Mouse (Mus musculus) CH12.LX (cell line): Measurements from ENCODE around the gene Bdh2. TPM values are rescaled to one million over a fixed set of nuclear protein-coding genes. Genes with fewer than 3 reads are reported as not detected.
A peak's percentile ranks its signal among the peaks of the same experiment; 100 is the strongest.

Experiments
- DNase-seq: peaks from one replicate; pipeline ENCODE4 v3.0.0-alpha.2; 2013; ENCODE audit errors: extremely low read depth
- H3K27ac ChIP-seq: 2 replicates; pipeline ENCODE4 v1.5.1; 2012; ENCODE audit warnings: low read depth, mild to moderate bottlenecking, control low read depth, moderate library complexity; ENCODE audit not compliant: insufficient read depth
- H3K27me3 ChIP-seq: replicated peaks from 2 replicates; pipeline ENCODE3; 2012; ENCODE audit warnings: inconsistent platforms
- H3K36me3 ChIP-seq, 2 experiments: replicated peaks in 1 of 2; 2 replicates each; pipeline versions ENCODE3 to v1.6.1; 2012; ENCODE audit warnings: inconsistent platforms in 1 of 2, low read length in 1 of 2, mild to moderate bottlenecking in 1 of 2, mixed read lengths in 1 of 2, moderate library complexity in 1 of 2; ENCODE audit not compliant: control insufficient read depth in 1 of 2, insufficient read depth in 1 of 2
- H3K4me1 ChIP-seq, 2 experiments: 2 replicates each; pipeline ENCODE4 v1.6.1; 2012; ENCODE audit warnings: inconsistent platforms in 1 of 2, moderate library complexity in 1 of 2; ENCODE audit not compliant: insufficient read depth in 2 of 2, control insufficient read depth in 1 of 2
- H3K4me2 ChIP-seq: 2 replicates; pipeline ENCODE4 v1.6.1; 2012; ENCODE audit warnings: low read depth, mild to moderate bottlenecking, control low read depth; ENCODE audit not compliant: poor library complexity, insufficient read depth, severe bottlenecking
- H3K4me3 ChIP-seq, 3 experiments: fragments of 150-350 bp in 1 of 3; sonication (generic) in 1 of 3; replicated peaks in 1 of 3; 2 replicates each; pipeline versions ENCODE3 to v1.5.1; 2011 to 2012; ENCODE audit warnings: low read depth in 2 of 3, low read length in 2 of 3, mild to moderate bottlenecking in 2 of 3, moderate library complexity in 2 of 3, control low read depth in 1 of 3, improper control_type of control experiment in 1 of 3, inconsistent platforms in 1 of 3, mixed read lengths in 1 of 3; ENCODE audit not compliant: poor library complexity in 1 of 3
- H3K79me2 ChIP-seq: replicated peaks from 2 replicates; pipeline ENCODE4 v1.6.1; 2012; ENCODE audit warnings: mild to moderate bottlenecking, moderate library complexity; ENCODE audit not compliant: control insufficient read depth, poor library complexity, insufficient read depth, severe bottlenecking; ENCODE audit errors: extremely low read depth
- H3K9ac ChIP-seq: 2 replicates; pipeline ENCODE4 v1.6.1; 2012; ENCODE audit warnings: low read depth, mild to moderate bottlenecking, control low read depth, moderate library complexity; ENCODE audit not compliant: insufficient read depth
- H3K9me3 ChIP-seq: replicated peaks from 2 replicates; pipeline ENCODE3; 2012; ENCODE audit warnings: low read length, inconsistent platforms, mixed read lengths
- CTCF ChIP-seq, 2 experiments: IDR thresholded peaks in 1 of 2; conservative IDR thresholded peaks in 1 of 2; 2 replicates each; pipeline ENCODE4 v1.5.1; 2011 to 2012; ENCODE audit warnings: low read depth in 2 of 2, low read length in 2 of 2, improper control_type of control experiment in 1 of 2, inconsistent platforms in 1 of 2, mild to moderate bottlenecking in 1 of 2, moderate library complexity in 1 of 2
- E2F4 ChIP-seq: IDR thresholded peaks from 2 replicates; pipeline ENCODE4 v1.6.1; 2011; ENCODE audit warnings: low read depth, low read length, improper control_type of control experiment; ENCODE audit not compliant: insufficient replicate concordance
- EP300 ChIP-seq: IDR thresholded peaks from 2 replicates; pipeline ENCODE4 v1.6.1; 2011; ENCODE audit warnings: low read length, improper control_type of control experiment
- ETS1 ChIP-seq: conservative IDR thresholded peaks from 2 replicates; pipeline ENCODE4 v1.6.1; 2012; ENCODE audit warnings: low read depth, mild to moderate bottlenecking, inconsistent platforms, low read length, improper control_type of control experiment, moderate library complexity
- GABPA ChIP-seq: IDR thresholded peaks from 2 replicates; pipeline ENCODE4 v1.6.1; 2012; ENCODE audit warnings: low read depth, low read length, improper control_type of control experiment, inconsistent platforms; ENCODE audit not compliant: insufficient replicate concordance
- HCFC1 ChIP-seq: IDR thresholded peaks from 2 replicates; pipeline ENCODE4 v1.6.1; 2012; ENCODE audit warnings: low read depth, mild to moderate bottlenecking, inconsistent platforms, low read length, improper control_type of control experiment
- JUN ChIP-seq: IDR thresholded peaks from 2 replicates; pipeline ENCODE4 v1.6.1; 2011; ENCODE audit warnings: low read depth, mild to moderate bottlenecking, low read length, improper control_type of control experiment, moderate library complexity; ENCODE audit not compliant: insufficient read depth
- MAX ChIP-seq: IDR thresholded peaks from 2 replicates; pipeline ENCODE4 v1.6.1; 2011; ENCODE audit warnings: low read length, improper control_type of control experiment
- MAZ ChIP-seq: IDR thresholded peaks from 2 replicates; pipeline ENCODE4 v1.6.1; 2012; ENCODE audit warnings: low read depth, mild to moderate bottlenecking, inconsistent platforms, low read length, improper control_type of control experiment, moderate library complexity
- MXI1 ChIP-seq: IDR thresholded peaks from 2 replicates; pipeline ENCODE4 v1.6.1; 2011; ENCODE audit warnings: mild to moderate bottlenecking, low read depth, low read length, improper control_type of control experiment
- MYC ChIP-seq: IDR thresholded peaks from 2 replicates; pipeline ENCODE4 v1.6.1; 2011; ENCODE audit warnings: low read depth, mild to moderate bottlenecking, improper control_type of control experiment, low read length
- POLR2A ChIP-seq: IDR thresholded peaks from 2 replicates; pipeline ENCODE4 v1.6.1; 2011; ENCODE audit warnings: low read depth, mild to moderate bottlenecking, improper control_type of control experiment, low read length
- POLR2AphosphoS2 ChIP-seq: IDR thresholded peaks from 2 replicates; pipeline ENCODE4 v1.6.1; 2011; ENCODE audit warnings: low read depth, low read length, improper control_type of control experiment
- RAD21 ChIP-seq: IDR thresholded peaks from 2 replicates; pipeline ENCODE4 v1.6.1; 2011; ENCODE audit warnings: low read depth, mild to moderate bottlenecking, low read length, improper control_type of control experiment, moderate library complexity
- RCOR1 ChIP-seq: conservative IDR thresholded peaks from 2 replicates; pipeline ENCODE4 v1.6.1; 2012; ENCODE audit warnings: low read depth, mild to moderate bottlenecking, inconsistent platforms, low read length, improper control_type of control experiment
- SMC3 ChIP-seq: IDR thresholded peaks from 2 replicates; pipeline ENCODE4 v1.6.1; 2011; ENCODE audit warnings: low read depth, low read length, improper control_type of control experiment
- TBP ChIP-seq: conservative IDR thresholded peaks from 2 replicates; pipeline ENCODE4 v1.6.1; 2011; ENCODE audit warnings: low read depth, low read length, improper control_type of control experiment
- UBTF ChIP-seq: IDR thresholded peaks from 2 replicates; pipeline ENCODE4 v1.6.1; 2012; ENCODE audit warnings: low read depth, mild to moderate bottlenecking, inconsistent platforms, low read length, improper control_type of control experiment, moderate library complexity
- USF1 ChIP-seq: IDR thresholded peaks from 2 replicates; pipeline ENCODE4 v1.6.1; 2014; ENCODE audit warnings: low read depth, mild to moderate bottlenecking, inconsistent platforms, low read length, improper control_type of control experiment
- ZKSCAN1 ChIP-seq: IDR thresholded peaks from 2 replicates; pipeline ENCODE4 v1.6.1; 2012; ENCODE audit warnings: low read depth, inconsistent platforms, low read length, improper control_type of control experiment, borderline replicate concordance
- ZMIZ1 ChIP-seq: IDR thresholded peaks from 2 replicates; pipeline ENCODE4 v1.6.1; 2012; ENCODE audit warnings: low read depth, mild to moderate bottlenecking, inconsistent platforms, low read length, improper control_type of control experiment
- ZNF384 ChIP-seq: IDR thresholded peaks from 2 replicates; pipeline ENCODE4 v1.6.1; 2012; ENCODE audit warnings: low read depth, low read length, improper control_type of control experiment, inconsistent platforms
- dilution Hi-C: fragments of 300-500 bp; cut with MboI; formaldehyde crosslinking; loops from 2 replicates; pipeline ENCODE4 v1.14.3; 2020; ENCODE audit warnings: low sequenced_read_pairs; ENCODE audit not compliant: extremely low pct_unique_long_range_greater_than_20kb, extremely low pct_ligation_motif_present
- in situ Hi-C: fragments of 300-500 bp; cut with MboI; formaldehyde crosslinking; loops from 3 replicates; pipeline ENCODE4 v1.14.3; 2019; ENCODE audit warnings: low sequenced_read_pairs, low pct_ligation_motif_present, low pct_unique_long_range_greater_than_20kb, mixed read lengths
- polyA plus RNA-seq: library from polyadenylated mRNA; unstranded; fragments of >175 nt; gene quantifications from 2 replicates; pipeline ENCODE4 v1.2.1, GENCODE M21; 2012; ENCODE audit warnings: low read depth; ENCODE audit not compliant: insufficient read length
- total RNA-seq, 2 experiments: library from RNA; depleted of rRNA; stranded (reverse); fragments of 300-350 nt in 1 of 2; fragments of >200 nt in 1 of 2; gene quantifications; 2 replicates each; pipeline ENCODE4 v1.2.3; 2012 to 2014

Bdh2 gene
- total and polyA plus RNA-seq, 3 experiments = 1.2 to 2.3 (median 2.0) TPM

DNA sequence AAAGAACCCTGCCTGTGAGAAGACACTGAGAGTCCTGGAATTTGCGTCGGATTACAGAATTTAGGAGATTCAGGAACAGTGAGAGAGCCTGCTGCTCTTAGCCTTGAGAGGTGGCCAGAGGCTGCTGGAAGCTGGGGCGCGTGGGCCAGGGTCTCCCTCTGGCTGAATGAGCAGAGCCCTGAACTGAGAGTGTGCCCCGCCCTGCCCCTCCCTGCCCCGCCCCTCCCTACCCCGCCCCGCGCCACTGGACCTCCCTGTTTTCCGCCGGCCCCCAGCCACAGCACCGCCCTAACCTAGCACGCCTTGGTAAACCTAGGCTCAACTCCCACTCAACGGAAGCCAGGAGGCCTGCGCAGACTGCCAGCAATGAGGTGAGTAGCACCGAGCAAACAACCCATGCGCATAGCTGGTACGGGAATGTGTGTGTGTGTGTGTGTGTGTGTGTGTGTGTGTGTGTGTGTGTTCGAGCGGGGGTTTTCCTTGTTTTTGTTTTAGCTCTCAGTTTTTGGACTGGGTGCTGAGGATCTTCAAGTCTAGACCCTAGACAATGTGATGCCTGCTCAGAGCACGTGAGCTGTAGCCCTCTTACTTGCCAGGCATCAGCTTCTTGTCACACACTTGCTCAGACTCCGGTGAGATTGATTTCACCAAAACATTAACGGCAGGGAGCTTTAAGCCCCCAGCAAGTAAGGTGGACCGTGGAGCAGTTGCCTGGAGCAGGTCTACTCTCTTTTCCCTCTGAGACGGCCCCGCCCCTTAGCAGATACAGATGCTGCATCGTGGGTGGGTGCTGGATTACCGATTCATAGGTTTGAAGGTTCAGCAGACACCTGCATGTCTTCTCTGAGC, 26.6 kb downstream of the Bdh2 start, which contains the start of gene Slc9b2 (continued):
- TF ChIP-seq TBP (peak; percentile 77), USF1 (no peak), ZNF384 (no peak), EP300 (peak; percentile 48; the same call in 1 of the 2 replicates), ETS1 (peak; percentile 31), HCFC1 (peak; percentile 47; the same call in 1 of the 2 replicates), GABPA (no peak), E2F4 (no peak), MAX (peak; percentile 82), POLR2A (peak; percentile 70), MYC (peak; percentile 69; the same call in 1 of the 2 replicates), MXI1 (peak; percentile 80), ZKSCAN1 (no peak)
- TF ChIP-seq, all 38 proteins: peak for 22

DNA sequence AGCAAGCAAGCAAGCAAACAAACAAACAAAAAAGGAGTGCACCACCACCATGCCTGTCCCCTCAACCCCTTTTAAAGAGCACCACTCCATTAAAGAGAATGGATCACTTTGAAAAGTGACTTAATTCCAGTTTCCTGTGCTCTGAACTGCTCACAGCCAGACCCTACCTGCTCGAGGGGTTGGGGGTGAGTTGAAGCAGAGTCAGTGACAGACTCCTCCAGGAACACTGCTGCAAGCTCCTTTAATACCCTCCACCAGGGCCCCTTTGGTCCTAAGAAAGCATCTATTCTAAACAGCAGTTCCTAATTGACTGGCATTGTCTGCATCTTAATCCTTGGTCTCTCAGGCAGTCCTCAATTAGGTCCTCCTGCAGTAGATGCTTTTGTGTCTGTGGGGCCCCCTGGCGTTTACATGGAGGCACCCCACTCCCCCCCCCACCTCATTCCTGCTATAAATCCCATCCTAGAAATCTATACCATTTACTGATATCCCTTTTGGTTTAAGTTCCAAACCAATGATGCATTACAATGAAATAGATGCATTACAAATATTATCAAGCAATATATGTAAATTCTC, 32.0 kb downstream of the Bdh2 start:
- H3K36me3 ChIP-seq = no peaks in the 10 kb centered on the region
- TF ChIP-seq POLR2A (no peak), RCOR1 (no peak), POLR2AphosphoS2 (no peak), SMC3 (peak; percentile 56), UBTF (no peak), ZMIZ1 (no peak), MAZ (no peak), JUN (no peak), RAD21 (peak; percentile 11), CTCF (conservative IDR thresholded peaks at IDR 0.05 in 1 of 2, IDR thresholded peaks at IDR 0.05 in 1 of 2; ENCODE audit: low read depth in 2 of 2, low read length in 2 of 2) (peak; percentile 6 to 57; a peak in 2 of 4 replicates)
- TF ChIP-seq, all 38 proteins: peak for 3
- H3K4me3 ChIP-seq = no peak overlapping the region
- peaks cover 5% of the 10 kb centered on the region for H3K9me3 ChIP-seq
- dilution Hi-C loops (no loop called here), in situ Hi-C loops (no loop called here)
- peaks cover 2 to 4% of the 10 kb centered on the region in 2 experiments for H3K4me1 ChIP-seq
- no peak for DNase-seq
- H3K27me3 ChIP-seq = no peaks in the 10 kb centered on the region
- no peak overlapping the region for H3K4me2 ChIP-seq
- no peaks in the 10 kb centered on the region for H3K79me2 ChIP-seq
- H3K9ac ChIP-seq = no peak overlapping the region
- no peak overlapping the region for H3K27ac ChIP-seq
